Mouse (Mus musculus) heart, embryonic 16.5 days (tissue): ENCODE measurements around the gene Eif4e3. TPM values are rescaled to one million over a fixed set of nuclear protein-coding genes. Genes with fewer than 3 reads are reported as not detected.

Experiments used
- ATAC-seq: fragments of 200-750 bp; cut with Nextera tagmentation; replicated peaks from 2 replicates; pipeline ENCODE4 v1.8.0; 2017; ENCODE audit warnings: moderate number of reproducible peaks; ENCODE audit not compliant: insufficient read depth, low FRiP score; ENCODE audit errors: extremely low read depth
- H3K27ac ChIP-seq: fragments of 300-500 bp; sonication (generic); 2 replicates; pipeline ENCODE4 v1.5.1; 2014; ENCODE audit warnings: mild to moderate bottlenecking, low read length, control low read depth, moderate library complexity
- H3K27me3 ChIP-seq: fragments of 300-500 bp; sonication (generic); 2 replicates; pipeline ENCODE4 v1.6.1; 2014; ENCODE audit warnings: low read length, mixed read lengths; ENCODE audit not compliant: control insufficient read depth, insufficient read depth
- H3K36me3 ChIP-seq: fragments of 300-500 bp; sonication (generic); 2 replicates; pipeline ENCODE4 v1.6.1; 2014; ENCODE audit not compliant: control insufficient read depth, insufficient read depth
- H3K4me1 ChIP-seq: fragments of 300-500 bp; sonication (generic); 2 replicates; pipeline ENCODE4 v1.6.1; 2014; ENCODE audit warnings: low read length, mixed read lengths; ENCODE audit not compliant: control insufficient read depth, insufficient read depth
- H3K4me2 ChIP-seq: fragments of 300-500 bp; sonication (generic); 2 replicates; pipeline ENCODE4 v1.6.1; 2014; ENCODE audit warnings: low read depth, mild to moderate bottlenecking, control low read depth, low read length
- H3K4me3 ChIP-seq: fragments of 300-500 bp; sonication (generic); 2 replicates; pipeline ENCODE4 v1.5.1; 2014; ENCODE audit warnings: mild to moderate bottlenecking, control low read depth, low read length
- H3K9ac ChIP-seq: fragments of 300-500 bp; sonication (generic); 2 replicates; pipeline ENCODE4 v1.6.1; 2014; ENCODE audit warnings: low read length, control low read depth
- H3K9me3 ChIP-seq: fragments of 300-500 bp; sonication (generic); replicated peaks from 2 replicates; pipeline ENCODE4 v1.6.1; 2016; ENCODE audit warnings: low read length; ENCODE audit not compliant: control insufficient read depth
- WGBS: fragments of 180-500 bp; shearing (Covaris S2); extraction: QIAGEN DNeasy Blood & Tissue Kit; methylation state at CpG from one replicate; pipeline ENCODE4 v1.1.7; 2014; 5-methylcytosine and 5-hydroxymethylcytosine counted together
- polyA plus RNA-seq: library from polyadenylated mRNA; unstranded; fragments of >200 nt; fragmentation: Nextera tagmentation; extraction: Ambion mirVana; gene quantifications from 2 replicates; pipeline ENCODE4 v1.2.1, GENCODE M21; 2015

Gene Eif4e3
- polyA plus RNA-seq, 1 experiment from 2014 or later: 12.7 TPM

DNA sequence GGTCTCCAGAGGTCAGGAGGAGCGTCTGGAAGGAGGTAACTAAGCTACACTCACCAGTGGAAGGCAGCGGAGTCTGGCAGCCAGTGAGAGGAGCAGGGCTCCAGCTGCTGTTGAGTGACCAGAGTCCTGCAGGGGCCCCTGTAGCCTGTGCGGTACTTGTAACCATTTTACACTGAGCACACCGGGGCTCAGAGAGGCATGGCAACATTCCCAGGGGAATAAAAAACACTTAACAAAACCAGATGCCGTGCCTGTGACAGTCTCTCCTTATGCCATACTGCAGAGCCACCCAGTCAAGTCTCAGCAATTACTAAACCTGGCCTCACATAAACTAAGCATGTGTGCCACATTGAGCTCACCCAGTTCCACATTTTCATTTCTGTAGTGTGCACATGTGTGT lies 12.2 kb downstream of the Eif4e3 start:
- Histone ChIP-seq H3K4me1 (peaks cover 9% of the 10 kb centered on the region; the same call in 1 of the 2 replicates), H3K27me3 (no peaks in the 10 kb centered on the region), H3K9me3 (no peaks in the 10 kb centered on the region), H3K9ac (no peak overlapping the region), H3K27ac (no peak overlapping the region), H3K4me3 (no peak overlapping the region), H3K36me3 (no peaks in the 10 kb centered on the region), H3K4me2 (no peak overlapping the region)
- peak; percentile 56; the same call in 1 of the 2 replicates for ATAC-seq
- WGBS: 41% methylated on average over 5 of the region's 5 CpGs

GRCm38 (mm10) chr6:99652341-99652740 lies 14.2 kb downstream of the Eif4e3 start:
- no peaks in the 10 kb centered on the region for H3K9me3 ChIP-seq
- no peak for ATAC-seq
- no peaks in the 10 kb centered on the region for H3K27me3 ChIP-seq
- no peaks in the 10 kb centered on the region for H3K36me3 ChIP-seq
- no peak overlapping the region for H3K4me2 ChIP-seq
- no peak overlapping the region for H3K4me3 ChIP-seq
- H3K27ac ChIP-seq: no peak overlapping the region
- no peak overlapping the region for H3K9ac ChIP-seq
- WGBS: 57% methylated on average over 2 of the region's 2 CpGs
- H3K4me1 ChIP-seq: peaks cover 9% of the 10 kb centered on the region; the same call in 1 of the 2 replicates

- no peak overlapping the region for H3K4me3 ChIP-seq
- H3K4me2 ChIP-seq: no peak overlapping the region
- H3K9me3 ChIP-seq: no peaks in the 10 kb centered on the region
- WGBS: 66% methylated on average over 2 of the region's 2 CpGs
- H3K27ac ChIP-seq: no peak overlapping the region
- H3K4me1 ChIP-seq: peaks cover 8% of the 10 kb centered on the region
- no peak for ATAC-seq
- H3K27me3 ChIP-seq: no peaks in the 10 kb centered on the region
- no peaks in the 10 kb centered on the region for H3K36me3 ChIP-seq
- no peak overlapping the region for H3K9ac ChIP-seq
These were observed 17.3 kb downstream of the Eif4e3 start for GRCm38 (mm10) chr6:99649307-99649706.

GRCm38 (mm10) chr6:99646344-99646743 lies 20.2 kb downstream of the Eif4e3 start:
- no peak overlapping the region for H3K9ac ChIP-seq
- no peak overlapping the region for H3K4me2 ChIP-seq
- no peak overlapping the region for H3K27ac ChIP-seq
- peaks cover 20% of the 10 kb centered on the region for H3K4me1 ChIP-seq
- H3K27me3 ChIP-seq: no peaks in the 10 kb centered on the region
- H3K36me3 ChIP-seq: no peaks in the 10 kb centered on the region
- no peak overlapping the region for H3K4me3 ChIP-seq
- no peaks in the 10 kb centered on the region for H3K9me3 ChIP-seq
- ATAC-seq: no peak
- 56% methylated on average over 10 of the region's 10 CpGs for WGBS

GRCm38 (mm10) chr6:99644876-99645275 lies 21.7 kb downstream of the Eif4e3 start:
- Histone ChIP-seq H3K27me3 (no peaks in the 10 kb centered on the region), H3K4me3 (no peak overlapping the region), H3K27ac (peak overlapping the region; percentile 15; the same call in 1 of the 2 replicates), H3K4me2 (no peak overlapping the region), H3K36me3 (no peaks in the 10 kb centered on the region; the same call in 1 of the 2 replicates), H3K9ac (no peak overlapping the region), H3K4me1 (peaks cover 20% of the 10 kb centered on the region), H3K9me3 (no peaks in the 10 kb centered on the region)
- WGBS: 75% methylated on average over 5 of the region's 5 CpGs
- ATAC-seq: no peak

DNA sequence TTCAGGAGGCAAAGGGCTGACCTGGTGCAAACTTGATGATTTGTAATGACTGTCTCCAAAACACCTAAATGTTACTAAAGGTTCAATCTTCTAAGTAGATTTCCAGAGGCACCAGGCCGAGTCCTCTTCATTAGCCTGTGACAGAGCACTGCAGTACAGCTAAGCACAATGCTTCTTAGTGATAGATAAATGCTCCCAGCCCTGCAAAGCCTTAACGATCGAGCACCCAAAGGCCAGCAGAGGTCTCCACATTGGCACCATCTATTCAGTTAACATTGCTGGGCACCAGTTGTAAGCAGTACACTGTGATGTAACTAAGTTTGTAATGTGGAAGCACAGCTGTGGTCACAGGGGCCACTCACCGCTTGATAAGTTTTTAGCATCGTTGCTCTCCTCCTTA lies 22.2 kb downstream of the Eif4e3 start:
- WGBS: 49% methylated on average over 5 of the region's 5 CpGs
- H3K4me2 ChIP-seq: peak overlapping the region; percentile 53

DNA sequence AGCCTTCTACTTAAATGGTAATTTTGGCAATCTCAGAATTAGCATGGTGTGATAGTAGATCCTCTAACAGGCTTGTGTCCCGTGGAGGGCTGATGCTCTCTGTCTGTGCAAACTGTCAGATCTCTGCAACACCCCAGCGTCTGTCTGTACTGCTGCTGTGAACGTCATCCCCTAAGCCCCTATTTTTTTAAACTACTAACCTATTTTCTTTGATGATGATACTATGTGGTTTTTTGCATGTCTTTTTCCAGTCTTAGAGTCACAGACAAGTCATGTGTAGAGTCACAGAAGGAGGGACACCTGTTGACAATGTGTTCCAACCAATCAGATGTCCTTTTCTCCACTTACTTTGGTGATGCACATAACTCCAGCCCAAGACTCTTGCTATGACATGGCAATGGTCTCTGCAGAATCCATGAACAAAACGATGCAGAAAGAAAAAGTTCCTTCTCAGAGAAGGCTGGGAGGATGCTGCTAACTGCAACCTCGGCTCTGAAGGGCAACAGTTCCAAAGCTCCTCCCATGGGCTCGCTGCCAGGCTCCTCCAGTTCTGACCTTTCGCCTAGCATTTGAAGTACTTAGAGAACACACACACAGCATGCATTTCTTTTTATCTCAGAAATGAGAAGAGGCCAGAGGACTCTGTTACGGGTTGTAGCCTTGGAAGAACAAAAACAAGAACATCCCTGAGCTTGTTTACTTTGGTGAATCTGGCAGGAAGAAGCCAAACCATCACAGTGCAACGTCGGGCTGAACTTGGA lies 23.0 kb downstream of the Eif4e3 start:
- Histone ChIP-seq H3K9ac (no peak overlapping the region), H3K27me3 (no peaks in the 10 kb centered on the region), H3K27ac (peak overlapping the region; percentile 84), H3K4me3 (0 out of 2 replicates have a peak overlapping the region, but pooled peaks have one; percentile 5), H3K36me3 (peaks cover 3% of the 10 kb centered on the region), H3K9me3 (no peaks in the 10 kb centered on the region), H3K4me1 (peaks cover 20% of the 10 kb centered on the region), H3K4me2 (peak overlapping the region; percentile 53)
- peak; percentile 74 for ATAC-seq
- WGBS: 22% methylated on average over 10 of the region's 10 CpGs

More for the DNA sequence above, 22.2 kb downstream of the Eif4e3 start:
- H3K27me3 ChIP-seq: no peaks in the 10 kb centered on the region
- H3K9ac ChIP-seq: no peak overlapping the region
- peak overlapping the region; percentile 84 for H3K27ac ChIP-seq
- peaks cover 3% of the 10 kb centered on the region for H3K36me3 ChIP-seq
- H3K9me3 ChIP-seq: no peaks in the 10 kb centered on the region
- H3K4me1 ChIP-seq: peaks cover 20% of the 10 kb centered on the region
- no peak overlapping the region for H3K4me3 ChIP-seq
- ATAC-seq: 0 out of 2 replicates have a peak, but pooled peaks have one; percentile 9

- no peak for ATAC-seq
- H3K36me3 ChIP-seq: peaks cover 3% of the 10 kb centered on the region
- WGBS: 73% methylated on average over 4 of the region's 4 CpGs
- no peak overlapping the region for H3K4me3 ChIP-seq
- H3K4me1 ChIP-seq: no peaks in the 10 kb centered on the region
- H3K9ac ChIP-seq: no peak overlapping the region
- H3K27ac ChIP-seq: no peak overlapping the region
- H3K4me2 ChIP-seq: no peak overlapping the region
- H3K9me3 ChIP-seq: no peaks in the 10 kb centered on the region
- H3K27me3 ChIP-seq: no peaks in the 10 kb centered on the region
These were observed 29.1 kb downstream of the Eif4e3 start for GRCm38 (mm10) chr6:99637456-99637855.

DNA sequence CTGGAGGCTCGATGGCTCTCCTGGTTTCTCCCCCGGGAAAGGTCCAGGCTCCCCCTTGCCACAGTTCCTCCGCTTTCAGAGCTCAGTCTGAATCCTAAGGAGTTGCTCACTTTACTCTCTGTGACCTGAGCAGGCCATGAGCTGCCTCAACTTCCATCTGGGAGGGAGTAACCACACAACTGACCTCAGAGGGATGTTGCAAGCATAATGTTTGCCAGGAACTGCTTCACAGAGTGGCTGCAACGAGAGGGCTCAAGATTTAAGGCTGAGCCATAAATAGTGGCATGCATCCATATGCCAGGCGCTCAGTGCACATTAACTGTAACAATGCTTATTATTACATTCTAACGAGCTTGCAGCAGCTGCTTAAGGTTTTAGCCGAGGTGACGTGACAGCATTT lies 29.8 kb downstream of the Eif4e3 start:
- peaks cover 3% of the 10 kb centered on the region for H3K36me3 ChIP-seq
- H3K27ac ChIP-seq: no peak overlapping the region
- H3K9ac ChIP-seq: no peak overlapping the region
- no peaks in the 10 kb centered on the region for H3K4me1 ChIP-seq
- H3K9me3 ChIP-seq: no peaks in the 10 kb centered on the region
- H3K4me3 ChIP-seq: no peak overlapping the region
- WGBS: 70% methylated on average over 8 of the region's 8 CpGs
- no peaks in the 10 kb centered on the region for H3K27me3 ChIP-seq
- H3K4me2 ChIP-seq: no peak overlapping the region
- ATAC-seq: no peak
